Mouse (Mus musculus) ES-Bruce4 (cell line): ENCODE results near the gene Irf2bpl. TPM values are rescaled to one million over a fixed set of nuclear protein-coding genes. Genes with fewer than 3 reads are reported as not detected.

Source experiments
- H3K27ac ChIP-seq: 2 replicates; pipeline ENCODE4 v1.5.1; 2012; ENCODE audit warnings: low read length, inconsistent platforms; ENCODE audit not compliant: insufficient read depth
- H3K27me3 ChIP-seq: 2 replicates; pipeline ENCODE4 v1.6.1; 2012; ENCODE audit warnings: mild to moderate bottlenecking, low read length, inconsistent platforms; ENCODE audit not compliant: control insufficient read depth, poor library complexity, insufficient read depth, severe bottlenecking
- H3K36me3 ChIP-seq: 2 replicates; pipeline ENCODE4 v1.6.1; 2012; ENCODE audit warnings: inconsistent platforms, mild to moderate bottlenecking, low read length, moderate library complexity; ENCODE audit not compliant: control insufficient read depth, poor library complexity, insufficient read depth, severe bottlenecking
- H3K4me1 ChIP-seq: one replicate; pipeline ENCODE4 v1.8.1; 2011; ENCODE audit warnings: low read length; ENCODE audit not compliant: control insufficient read depth, insufficient read depth
- H3K4me3 ChIP-seq: 2 replicates; pipeline ENCODE4 v1.5.1; 2011; ENCODE audit warnings: low read depth, mild to moderate bottlenecking, low read length
- H3K9ac ChIP-seq: 2 replicates; pipeline ENCODE4 v1.6.1; 2012; ENCODE audit warnings: low read depth, mild to moderate bottlenecking, inconsistent platforms; ENCODE audit not compliant: poor library complexity, severe bottlenecking
- H3K9me3 ChIP-seq: replicated peaks from 2 replicates; pipeline ENCODE4 v1.6.1; 2012; ENCODE audit warnings: mild to moderate bottlenecking, low read length, inconsistent platforms; ENCODE audit not compliant: control insufficient read depth, poor library complexity, insufficient read depth, severe bottlenecking
- CTCF ChIP-seq: IDR thresholded peaks from one replicate; pipeline ENCODE4 v1.8.1; 2011; ENCODE audit warnings: low read depth, low read length
- EP300 ChIP-seq: IDR thresholded peaks from 2 replicates; pipeline ENCODE4 v1.6.1; 2011; ENCODE audit warnings: low read depth, low read length; ENCODE audit not compliant: insufficient read depth
- POLR2A ChIP-seq: IDR thresholded peaks from one replicate; pipeline ENCODE4 v1.8.1; 2011; ENCODE audit warnings: low read length; ENCODE audit not compliant: insufficient read depth
- polyA plus RNA-seq: library from polyadenylated mRNA; stranded (reverse); fragments of >200 nt; gene quantifications from 2 replicates; pipeline ENCODE4 v1.2.4, GENCODE M21; 2011; ENCODE audit warnings: low read depth; ENCODE audit not compliant: missing spikeins, insufficient read depth, insufficient read length

Irf2bpl gene
- polyA plus RNA-seq, 1 experiment, result 37.9 TPM

- peak overlapping the region; percentile 66 for H3K9ac ChIP-seq
- H3K27me3 ChIP-seq, result no peaks in the 10 kb centered on the region
- H3K9me3 ChIP-seq, result no peaks in the 10 kb centered on the region
- H3K27ac ChIP-seq, result peak overlapping the region; percentile 86
- H3K4me3 ChIP-seq, result peak overlapping the region; percentile 44
- peaks cover 17% of the 10 kb centered on the region for H3K36me3 ChIP-seq
- H3K4me1 ChIP-seq, result peaks cover 3% of the 10 kb centered on the region
- TF ChIP-seq CTCF, result no peak
These were observed 738 bp upstream of the Irf2bpl start for GRCm38 (mm10) chr12:86885336-86885735.

GRCm38 (mm10) chr12:86883280-86884196, 1.1 kb downstream of the Irf2bpl start:
- H3K9me3 ChIP-seq, result no peaks in the 10 kb centered on the region
- no peaks in the 10 kb centered on the region for H3K27me3 ChIP-seq
- peaks cover 18% of the 10 kb centered on the region for H3K36me3 ChIP-seq
- peak overlapping the region; percentile 96 for H3K9ac ChIP-seq
- H3K27ac ChIP-seq, result peak overlapping the region; percentile 81
- TF ChIP-seq CTCF (no peak), EP300 (0 out of 2 replicates have a peak, but pooled peaks have one; percentile 25), POLR2A (no peak)
- H3K4me1 ChIP-seq, result peaks cover 4% of the 10 kb centered on the region
- H3K4me3 ChIP-seq, result peak overlapping the region; percentile 90

GRCm38 (mm10) chr12:86883019-86883279, 1.6 kb downstream of the Irf2bpl start:
- H3K4me1 ChIP-seq, result peaks cover 4% of the 10 kb centered on the region
- H3K27ac ChIP-seq, result peak overlapping the region; percentile 40
- H3K4me3 ChIP-seq, result peak overlapping the region; percentile 90

GRCm38 (mm10) chr12:86882279-86883018, 2.1 kb downstream of the Irf2bpl start:
- peak overlapping the region; percentile 90 for H3K4me3 ChIP-seq
- H3K36me3 ChIP-seq, result peaks cover 18% of the 10 kb centered on the region
- H3K4me1 ChIP-seq, result peaks cover 3% of the 10 kb centered on the region
- no peak for TF ChIP-seq POLR2A
- no peak for TF ChIP-seq CTCF
- no peak for TF ChIP-seq EP300
- H3K27ac ChIP-seq, result peak overlapping the region; percentile 31
- no peaks in the 10 kb centered on the region for H3K9me3 ChIP-seq
- no peaks in the 10 kb centered on the region for H3K27me3 ChIP-seq
- peak overlapping the region; percentile 96 for H3K9ac ChIP-seq

More at GRCm38 (mm10) chr12:86883019-86883279, 1.6 kb downstream of the Irf2bpl start:
- Histone ChIP-seq H3K27me3 (no peaks in the 10 kb centered on the region), H3K9ac (peak overlapping the region; percentile 96), H3K9me3 (no peaks in the 10 kb centered on the region), H3K36me3 (peaks cover 18% of the 10 kb centered on the region)
- TF ChIP-seq POLR2A (no peak), CTCF (no peak), EP300 (no peak)

GRCm38 (mm10) chr12:86881809-86882278, 2.8 kb downstream of the Irf2bpl start:
- Histone ChIP-seq H3K4me3 (peak overlapping the region; percentile 90), H3K36me3 (peaks cover 18% of the 10 kb centered on the region), H3K9me3 (no peaks in the 10 kb centered on the region), H3K27ac (no peak overlapping the region), H3K27me3 (no peaks in the 10 kb centered on the region), H3K4me1 (peaks cover 2% of the 10 kb centered on the region), H3K9ac (peak overlapping the region; percentile 96)
- no peak for TF ChIP-seq POLR2A
- TF ChIP-seq EP300, result no peak
- no peak for TF ChIP-seq CTCF
